Mouse (Mus musculus): ENCODE data around the gene Ankrd44. TPM values are rescaled to one million over a fixed set of nuclear protein-coding genes. Genes with fewer than 3 reads are reported as not detected.
A peak's percentile ranks its signal among the peaks of the same experiment; 100 is the strongest.

Ankrd44 gene
- total RNA-seq, 2 experiments from 2014 or later = 5.1 to 6.2 TPM

GRCm38 (mm10) chr1:54854388-54854787 is 71.8 kb downstream of the Ankrd44 start:
- DNase-seq = no peak
- intact Hi-C loops (cut with DNase I) = no loop called here

DNA sequence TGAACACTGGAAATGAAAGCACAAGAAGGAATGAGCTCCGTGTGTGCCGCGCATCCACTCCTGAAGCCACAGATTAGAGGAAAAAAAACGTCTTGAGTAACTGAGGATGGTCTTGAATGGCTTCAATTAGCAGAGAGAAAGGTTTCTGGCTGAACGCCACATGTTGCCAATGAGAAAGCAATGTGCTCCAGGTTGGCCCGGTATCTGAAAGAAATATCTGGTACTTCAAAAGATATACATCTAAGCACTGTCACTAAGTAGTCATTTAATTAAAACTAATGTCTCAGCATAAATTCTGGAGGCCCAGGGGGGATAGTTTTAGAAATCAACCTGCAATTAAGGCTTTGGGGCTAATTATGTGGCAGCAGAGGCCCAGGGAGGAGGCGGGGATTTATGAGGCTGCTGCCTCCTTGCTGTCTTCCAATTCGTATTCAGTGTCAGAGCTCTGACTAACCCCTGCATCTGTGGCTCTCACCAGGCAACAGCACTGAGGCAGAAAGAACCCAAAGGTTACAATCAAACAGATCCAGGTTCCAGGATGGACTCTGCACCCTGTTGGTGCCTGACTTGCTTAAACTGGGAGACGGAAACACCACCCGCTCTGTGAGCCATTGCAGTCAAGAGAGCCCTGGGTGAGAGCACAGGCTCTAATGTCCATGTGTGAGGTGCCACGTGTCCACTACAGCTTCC is 72.7 kb downstream of the Ankrd44 start:
- DNase-seq = no peak
- intact Hi-C loops (cut with DNase I) = no loop called here

DNA sequence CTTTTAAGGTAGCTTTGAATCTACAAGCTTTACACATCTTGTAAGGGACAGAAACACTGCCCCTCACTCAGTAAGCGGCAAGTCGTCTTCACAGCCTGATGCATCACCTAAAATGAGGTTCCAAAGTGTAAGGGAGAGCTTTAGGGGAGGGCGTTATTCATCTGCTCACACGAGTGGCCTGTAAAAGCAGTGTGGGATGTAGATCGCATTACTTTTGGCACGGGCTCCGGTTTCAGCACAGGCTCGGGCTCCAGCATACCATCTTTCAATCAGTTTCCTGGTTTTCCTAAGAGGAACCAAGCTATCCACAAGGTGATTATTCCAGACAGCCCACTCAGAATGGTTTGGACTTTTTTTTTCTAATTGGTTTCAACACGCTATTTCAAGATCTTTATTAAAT is 74.6 kb downstream of the Ankrd44 start:
- DNase-seq = no peak
- intact Hi-C loops (cut with DNase I) = no loop called here

DNA sequence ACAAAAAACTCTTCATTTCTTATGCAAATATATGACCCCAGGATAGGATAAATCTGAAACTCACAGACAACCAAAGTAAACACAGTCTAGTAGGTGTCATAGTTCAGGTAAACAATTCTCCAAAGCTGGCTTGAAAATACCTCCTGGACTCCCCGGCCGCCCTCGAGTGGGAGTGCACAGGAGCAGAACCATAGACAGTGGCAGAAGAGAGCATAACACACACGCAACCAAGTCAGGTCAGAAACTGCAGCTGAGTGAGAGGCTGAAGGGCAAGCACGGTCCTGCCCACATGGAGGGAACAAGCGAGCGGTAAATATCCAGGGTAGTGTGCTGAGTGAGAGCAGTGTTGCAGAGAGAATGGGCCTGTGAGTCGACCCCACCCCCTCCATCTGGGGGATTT is 76.1 kb downstream of the Ankrd44 start:
- intact Hi-C loops (cut with DNase I) = no loop called here
- no peak for DNase-seq

- intact Hi-C loops (cut with DNase I) = no loop called here
- no peak for DNase-seq
Observed at GRCm38 (mm10) chr1:54847238-54847637, 78.9 kb downstream of the Ankrd44 start.

DNA sequence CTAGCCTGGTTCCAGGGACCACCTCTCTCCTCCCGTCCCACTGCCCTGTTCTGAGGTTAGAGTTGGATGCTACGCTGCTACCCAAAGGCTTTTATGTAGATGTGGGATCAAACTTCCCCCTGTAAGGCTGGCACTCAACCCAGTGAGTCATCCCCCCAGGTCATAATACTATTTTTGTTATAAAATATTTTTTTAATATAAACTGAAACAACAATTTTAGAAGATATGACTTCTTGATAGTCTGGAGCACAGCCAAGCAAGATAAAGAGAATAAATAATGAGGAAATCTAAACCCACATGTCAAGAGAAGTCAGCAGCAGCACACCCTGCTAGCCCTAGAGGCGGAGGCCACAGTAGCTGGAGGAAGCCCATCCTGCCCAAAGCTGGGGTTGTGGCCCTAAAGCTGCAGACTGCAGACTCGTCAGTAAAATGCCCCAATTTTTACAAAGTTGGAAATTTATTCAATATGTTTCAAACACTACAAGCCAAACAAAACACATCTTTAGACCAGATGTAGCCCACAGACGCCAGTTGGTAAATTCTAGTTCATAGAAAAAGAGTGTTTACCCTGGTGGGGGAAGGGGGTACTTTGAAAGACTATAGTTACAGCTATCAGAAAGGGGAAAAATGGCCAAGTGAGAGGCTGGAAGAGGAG is 79.7 kb downstream of the Ankrd44 start:
- intact Hi-C loops (cut with DNase I) = no loop called here
- DNase-seq = no peak

DNA sequence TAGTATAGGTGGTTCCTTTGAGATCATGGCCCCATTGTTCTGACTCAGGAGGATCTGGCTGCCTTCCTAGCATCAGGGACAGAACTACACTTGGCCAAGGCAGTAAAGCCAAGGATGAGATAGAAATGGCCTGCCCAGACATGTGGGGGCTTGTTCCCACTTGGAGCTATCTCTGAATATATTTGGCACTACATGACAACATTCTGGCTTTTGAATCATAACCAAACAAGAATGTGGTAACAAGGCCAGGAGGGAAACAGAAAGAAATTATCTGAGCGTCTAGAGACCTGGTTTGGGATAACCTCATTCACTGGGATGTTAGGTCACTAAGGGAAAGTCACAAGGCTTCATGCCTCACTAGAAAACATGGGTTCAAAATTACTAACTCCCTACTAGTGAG is 81.8 kb downstream of the Ankrd44 start:
- no peak for DNase-seq
- intact Hi-C loops (cut with DNase I) = no loop called here

- intact Hi-C loops (cut with DNase I) = no loop called here
- no peak for DNase-seq
Observed at GRCm38 (mm10) chr1:54842765-54843461, 83.3 kb downstream of the Ankrd44 start.

GRCm38 (mm10) chr1:54841788-54842187 is 84.4 kb downstream of the Ankrd44 start:
- intact Hi-C loops (cut with DNase I) = no loop called here
- DNase-seq = no peak

DNA sequence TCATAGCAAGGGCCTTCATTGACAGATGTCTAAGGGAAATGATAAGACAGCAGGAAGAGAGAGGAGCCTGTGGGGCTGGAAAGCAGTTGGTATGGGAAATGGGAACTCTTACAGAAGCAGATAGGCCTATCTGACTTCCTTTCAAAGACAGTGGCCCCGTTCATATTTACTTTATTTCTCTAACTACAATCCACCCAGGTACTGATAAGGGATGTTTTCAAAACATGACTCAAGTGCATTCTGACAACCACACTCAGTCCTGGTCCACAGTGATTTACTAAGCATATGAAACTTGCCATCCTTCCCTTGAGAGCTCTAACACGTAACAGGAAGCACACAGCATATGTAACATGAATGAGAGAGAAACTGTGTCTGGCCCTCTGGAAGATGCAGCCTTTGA is 86.1 kb downstream of the Ankrd44 start:
- DNase-seq = no peak
- intact Hi-C loops (cut with DNase I) = no loop called here

DNA sequence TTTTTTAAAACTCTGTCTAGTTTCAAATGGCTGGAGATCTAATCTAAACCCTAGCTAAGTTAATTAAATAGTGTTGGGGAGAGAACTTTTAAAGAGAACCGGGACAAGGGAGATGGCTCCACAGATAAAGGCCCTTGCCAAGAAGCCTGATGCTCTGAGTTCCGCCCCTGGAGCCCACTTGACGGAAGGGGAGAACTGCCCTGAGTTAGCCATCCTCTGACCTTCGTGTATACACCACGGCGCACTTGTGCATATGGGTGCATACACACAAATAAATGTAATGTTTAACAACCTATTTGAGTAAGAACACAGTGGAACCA is 87.7 kb downstream of the Ankrd44 start:
- intact Hi-C loops (cut with DNase I) = no loop called here
- no peak for DNase-seq

DNA sequence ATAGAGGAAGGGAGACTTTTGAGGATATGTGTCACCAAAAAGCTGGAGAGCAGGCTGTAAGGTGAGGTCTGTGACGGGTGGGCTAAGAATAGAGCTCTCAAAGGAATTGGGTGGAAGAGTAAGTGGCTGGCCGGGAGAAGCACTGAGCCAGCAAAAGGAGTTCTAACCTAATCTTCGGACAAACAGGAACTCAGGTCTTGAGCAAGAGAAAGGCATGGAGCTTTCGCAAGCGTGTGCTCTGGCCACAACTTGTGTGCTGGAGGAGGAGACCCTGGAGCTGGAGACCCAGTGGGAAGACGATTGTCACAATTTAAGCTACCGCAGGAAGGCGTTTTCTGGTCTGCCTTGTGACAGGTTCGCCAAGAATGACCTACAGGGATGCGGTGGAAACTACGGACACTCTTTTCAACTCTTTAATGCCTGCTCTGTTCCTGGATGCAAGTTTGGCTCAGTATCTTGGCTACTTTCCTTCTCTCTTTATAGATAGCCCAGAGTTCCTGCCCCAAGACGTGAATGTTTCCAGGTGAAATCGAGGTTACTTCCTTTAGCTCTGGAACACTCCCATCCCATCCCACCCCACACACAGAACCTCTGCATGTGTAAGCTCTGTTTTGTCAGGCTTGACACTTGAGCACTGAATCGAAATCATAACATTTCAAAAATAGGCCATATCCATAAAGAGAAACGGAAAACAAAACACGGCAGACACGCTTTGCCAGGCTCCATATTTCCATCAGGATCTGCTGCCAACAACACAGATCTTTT is 88.3 kb downstream of the Ankrd44 start:
- intact Hi-C loops (cut with DNase I) = no loop called here
- DNase-seq = no peak

- intact Hi-C loops (cut with DNase I) = loop anchor here (2.0 kb wide), 1 partner anchor 91 kb away; the partner anchor contains the start of gene Ankrd44
- no peak for DNase-seq
Observed at GRCm38 (mm10) chr1:54835661-54836205, 90.5 kb downstream of the Ankrd44 start.

DNA sequence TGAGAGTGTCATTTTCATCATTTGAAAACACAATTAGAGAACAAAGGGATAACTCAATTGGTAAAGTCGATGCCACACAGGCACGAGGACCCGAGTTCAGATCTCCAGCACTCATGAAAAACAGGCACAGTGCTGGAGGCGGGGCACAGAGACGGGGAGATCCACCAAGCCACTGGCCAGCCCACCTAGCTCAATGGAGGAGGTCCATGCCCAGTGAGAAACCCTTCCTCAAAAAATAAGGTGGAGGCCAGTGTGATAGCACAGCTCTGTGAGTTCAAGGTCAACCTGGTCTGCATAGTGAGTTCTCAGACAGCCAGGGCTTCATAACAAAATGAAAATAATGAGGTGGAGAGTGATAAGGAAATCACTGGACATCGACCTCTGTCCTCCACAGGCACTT is 93.0 kb downstream of the Ankrd44 start:
- DNase-seq = no peak
- intact Hi-C loops (cut with DNase I) = loop anchor here (5.0 kb wide), 2 partner anchors 76 to 166 kb away; no protein-coding TSS in a partner anchor

DNA sequence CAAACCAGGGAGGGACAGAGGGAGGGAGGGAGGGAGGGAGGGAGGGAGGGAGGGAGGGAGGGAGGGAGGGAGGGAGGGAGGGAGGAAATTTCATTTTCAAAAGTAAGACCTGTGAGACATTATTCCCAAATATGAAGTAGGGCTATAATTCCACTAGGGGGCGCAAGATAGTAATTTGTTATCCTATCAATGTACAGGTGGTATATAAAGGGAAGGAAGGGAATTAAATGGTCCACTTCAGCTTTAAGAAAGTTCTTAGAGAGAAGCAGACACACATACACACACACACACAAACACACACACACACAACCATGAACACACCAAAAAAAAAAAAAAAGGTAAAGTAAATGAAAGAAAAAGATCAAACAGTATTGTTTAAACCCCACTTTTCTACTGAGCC is 93.4 kb downstream of the Ankrd44 start:
- no peak for DNase-seq
- intact Hi-C loops (cut with DNase I) = loop anchor here (5.0 kb wide), 2 partner anchors 75 to 165 kb away; no protein-coding TSS in a partner anchor

- intact Hi-C loops (cut with DNase I) = loop anchor here (5.0 kb wide), 2 partner anchors 73 to 163 kb away; no protein-coding TSS in a partner anchor
- DNase-seq = peak; percentile 57 to 77
Observed at GRCm38 (mm10) chr1:54830223-54830622, 96.0 kb downstream of the Ankrd44 start.

DNA sequence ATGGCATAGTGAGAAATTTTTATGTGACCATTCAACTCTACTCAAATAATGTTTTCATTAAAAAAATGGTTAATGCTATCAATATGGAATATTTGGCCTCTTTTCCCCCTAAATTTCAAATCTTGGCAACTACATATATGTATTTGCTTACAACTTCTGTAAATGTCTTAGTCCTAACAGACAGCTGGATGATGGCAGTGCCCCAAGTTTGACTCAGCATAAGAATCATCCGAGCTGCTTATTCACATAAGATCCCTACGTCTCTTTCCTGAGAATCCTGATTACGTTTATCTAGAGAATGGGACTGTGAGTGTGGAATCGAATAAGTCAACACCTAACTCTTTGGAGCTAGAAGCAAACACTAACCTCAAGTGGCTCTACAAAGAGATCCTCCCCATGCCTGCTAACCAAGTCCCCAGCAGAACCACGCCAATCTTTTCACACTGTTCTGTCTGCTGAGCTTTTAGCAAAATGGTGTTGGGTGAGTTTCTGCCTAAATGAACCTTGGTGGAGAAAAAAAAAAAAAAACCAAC is 96.4 kb downstream of the Ankrd44 start:
- no peak for DNase-seq
- intact Hi-C loops (cut with DNase I) = loop anchor here (5.0 kb wide), 2 partner anchors 72 to 162 kb away; no protein-coding TSS in a partner anchor

DNA sequence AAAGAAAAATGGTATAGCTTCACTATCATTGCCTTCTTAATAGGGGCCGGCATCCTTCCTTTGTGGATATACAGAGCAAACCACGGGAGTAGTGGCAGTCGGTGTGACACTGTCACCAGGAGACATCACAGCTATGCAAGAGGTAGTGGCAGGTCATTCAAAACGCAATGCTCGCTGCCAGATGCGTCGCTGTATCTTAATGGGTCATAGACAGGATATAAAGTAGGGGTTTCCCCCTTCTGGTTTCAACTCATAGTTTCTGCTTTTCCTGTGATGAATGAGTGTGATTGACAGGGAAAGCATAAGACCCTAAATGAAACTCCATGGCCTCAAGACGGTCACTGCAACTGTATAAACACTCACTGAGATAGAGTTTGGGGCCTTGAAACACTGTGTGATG is 98.4 kb downstream of the Ankrd44 start:
- intact Hi-C loops (cut with DNase I) = no loop called here
- DNase-seq = no peak

DNA sequence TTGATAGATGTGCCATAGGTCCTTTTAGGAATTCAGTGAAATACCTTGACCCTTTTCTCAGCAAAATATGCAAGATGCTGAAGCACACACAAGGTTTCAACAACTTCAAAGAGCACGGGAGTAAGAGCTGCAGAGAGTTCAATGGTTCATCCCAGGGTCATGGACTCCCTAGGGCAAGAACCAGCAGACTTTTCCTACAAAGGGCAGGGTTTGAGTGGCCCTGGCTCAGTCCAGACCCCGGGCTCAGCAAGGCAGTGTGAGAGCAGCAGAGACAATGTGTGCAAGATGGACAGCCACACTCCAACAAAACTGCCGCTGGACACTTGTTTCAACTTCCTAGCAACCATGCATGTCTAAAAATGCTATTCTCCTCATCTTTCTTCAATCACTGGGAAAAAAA is 98.8 kb downstream of the Ankrd44 start:
- intact Hi-C loops (cut with DNase I) = no loop called here
- DNase-seq = no peak

- intact Hi-C loops (cut with DNase I) = no loop called here
- DNase-seq = peak; percentile 47 to 79
Observed at GRCm38 (mm10) chr1:54826426-54826986, 99.7 kb downstream of the Ankrd44 start.

Data from gastrocnemius, postnatal 36 days (tissue).